Mouse (Mus musculus) left cerebral cortex, postnatal 4 days (tissue): ENCODE data around the gene Trim34a. TPM values are rescaled to one million over a fixed set of nuclear protein-coding genes. Genes with fewer than 3 reads are reported as not detected.

Experiments used
- total RNA-seq, 2 experiments: library from RNA; stranded (reverse); gene quantifications; 2 replicates each; pipeline ENCODE4 v1.2.3; 2021

The Trim34a gene
- total RNA-seq, 2 experiments from 2014 or later = 0.78 to 1.0 TPM

Other genes starting within 250 kb of the Trim34a start
- not detected for gene Olfr638, start 245.7 kb upstream of the Trim34a start, total RNA-seq
- under 1 TPM; 0.10 to 0.38 TPM for gene Olfr639, start 227.2 kb upstream of the Trim34a start, total RNA-seq
- gene Olfr640, start 218.9 kb upstream of the Trim34a start, total RNA-seq = not detected
- gene Olfr641, start 209.0 kb upstream of the Trim34a start, total RNA-seq = not detected
- gene Olfr642, start 191.8 kb upstream of the Trim34a start, total RNA-seq = not detected
- gene 4930516K23Rik, start 183.0 kb upstream of the Trim34a start, total RNA-seq = not detected
- gene Olfr644, start 172.6 kb upstream of the Trim34a start, total RNA-seq = not detected
- not detected for gene Olfr645, start 159.0 kb upstream of the Trim34a start, total RNA-seq
- not detected for gene Olfr646, start 139.6 kb upstream of the Trim34a start, total RNA-seq
- gene Ubqln5, start 114.6 kb upstream of the Trim34a start, total RNA-seq = not detected
- gene Olfr643, start 107.1 kb upstream of the Trim34a start, total RNA-seq = not detected
- not detected for gene Ubqln3, start 101.2 kb upstream of the Trim34a start, total RNA-seq
- not detected for gene Ubqlnl, start 93.9 kb upstream of the Trim34a start, total RNA-seq
- not detected for gene Olfm5, start 79.6 kb upstream of the Trim34a start, total RNA-seq
- gene Olfr648, start 61.1 kb upstream of the Trim34a start, total RNA-seq = under 1 TPM; 0.38 to 0.46 TPM
- gene Olfr649, start 48.5 kb upstream of the Trim34a start, total RNA-seq = not detected
- under 1 TPM; 0.24 to 0.28 TPM for gene Trim6, start 25.7 kb upstream of the Trim34a start, total RNA-seq
- gene Trim5, start 43.6 kb downstream of the Trim34a start, total RNA-seq = under 1 TPM; 0.20 to 0.46 TPM
- 1 to 10 TPM; 1.4 to 2.3 TPM for gene Trim12a, start 71.0 kb downstream of the Trim34a start, total RNA-seq
- not detected for gene Trim34b, start 85.0 kb downstream of the Trim34a start, total RNA-seq
- 1 to 10 TPM; 1.6 to 2.0 TPM for gene Trim12c, start 108.9 kb downstream of the Trim34a start, total RNA-seq
- not detected for gene Trim30b, start 125.4 kb downstream of the Trim34a start, total RNA-seq
- not detected for gene Trim30c, start 156.4 kb downstream of the Trim34a start, total RNA-seq
- gene Trim30a, start 220.7 kb downstream of the Trim34a start, total RNA-seq = under 1 TPM; 0.52 to 0.56 TPM